In genomic region chr4:141008028-141008427, GRCm38 (mm10) we compare ENCODE assay signal across 10 mouse cellular contexts. TPM values are rescaled to one million over a fixed set of nuclear protein-coding genes. Genes with fewer than 3 reads are reported as not detected.
A peak's percentile ranks its signal among the peaks of the same experiment; 100 is the strongest.
DNase-seq lines count a peak whose midpoint lies in the region; ATAC-seq and TF ChIP-seq lines count a peak whose summit lies in the region.
"Had no signal": no experiment of that assay in that cellular context is flagged by ENCODE, and none has a peak within 500 bp of the region (broad histone marks: within the 10 kb centered on the region; RNA-seq: fewer than 3 reads in every experiment).

No protein-coding gene starts in this region.

- TF ChIP-seq CTCF in E14TG2a.4 (conservative IDR thresholded peaks at IDR 0.05; ENCODE audit: low read length) = no peak

- H3K4me3 ChIP-seq in E14TG2a.4 (replicated peaks; ENCODE audit: low read length) = 0 out of 2 replicates have a peak overlapping the region, but pooled peaks have one; percentile 7
- no peak overlapping the region for H3K4me3 ChIP-seq in liver, embryonic 11.5 days (ENCODE audit: low read depth, low read length)
- H3K4me3 ChIP-seq in embryonic facial prominence, embryonic 10.5 days = no peak overlapping the region

- H3K4me2 ChIP-seq in liver, embryonic 11.5 days = no peak overlapping the region

- DNase-seq in cerebellum, postnatal 25 days = peak; percentile 68 to 74
- DNase-seq in cerebellum, adult 11 months = no peak
- DNase-seq in liver, embryonic 11.5 days (ENCODE audit: low spot score) = no peak
- no peak for DNase-seq in embryonic facial prominence, embryonic 10.5 days (ENCODE audit: low spot score)
- no peak for DNase-seq in urinary bladder, postnatal 10 days (ENCODE audit: low spot score)
- no peak for DNase-seq in urinary bladder, adult 18-20 months (ENCODE audit: low spot score in 2 of 2)

- WGBS in liver, embryonic 11.5 days = 65% methylated on average over 8 of the region's 8 CpGs
- WGBS in embryonic facial prominence, embryonic 10.5 days = 92% methylated on average over 8 of the region's 8 CpGs

- H3K27ac ChIP-seq in liver, embryonic 11.5 days (ENCODE audit: low read depth, low read length) = peak overlapping the region; percentile 25; the same call in 1 of the 2 replicates
- H3K27ac ChIP-seq in embryonic facial prominence, embryonic 10.5 days (replicated peaks) = no peak overlapping the region
- H3K27ac ChIP-seq: macrophage had no signal

- peaks cover 35% of the 10 kb centered on the region for H3K4me1 ChIP-seq in E14TG2a.4 (replicated peaks; ENCODE audit: low read depth, low read length)
- peaks cover 16% of the 10 kb centered on the region for H3K4me1 ChIP-seq in liver, embryonic 11.5 days (replicated peaks; ENCODE audit: control insufficient read depth, insufficient read depth, low read length)
- peaks cover 32% of the 10 kb centered on the region for H3K4me1 ChIP-seq in embryonic facial prominence, embryonic 10.5 days

- peaks cover 25% of the 10 kb centered on the region for H3K9me3 ChIP-seq in E14TG2a.4 (ENCODE audit: low read length)
- H3K9me3 ChIP-seq in liver, embryonic 11.5 days (ENCODE audit: control insufficient read depth, low read length) = no peaks in the 10 kb centered on the region
- H3K9me3 ChIP-seq in embryonic facial prominence, embryonic 10.5 days = 0 out of 2 replicates have a peak, but pooled peaks cover 3% of the 10 kb centered on the region

- peaks cover 45% of the 10 kb centered on the region for H3K36me3 ChIP-seq in E14TG2a.4 (ENCODE audit: insufficient read depth, low read length)
- H3K36me3 ChIP-seq in liver, embryonic 11.5 days (ENCODE audit: control insufficient read depth, insufficient read depth, low read length) = peaks cover 30% of the 10 kb centered on the region
- H3K36me3 ChIP-seq in embryonic facial prominence, embryonic 10.5 days (replicated peaks) = peaks cover 64% of the 10 kb centered on the region

- H3K9ac ChIP-seq in liver, embryonic 11.5 days (ENCODE audit: low read depth, low read length) = no peak overlapping the region

- peaks cover 16% of the 10 kb centered on the region for H3K27me3 ChIP-seq in E14TG2a.4 (ENCODE audit: insufficient read depth, low read length)
- peaks cover 16% of the 10 kb centered on the region for H3K27me3 ChIP-seq in liver, embryonic 11.5 days (replicated peaks; ENCODE audit: control insufficient read depth, insufficient read depth, low read length)
- H3K27me3 ChIP-seq in embryonic facial prominence, embryonic 10.5 days (replicated peaks; ENCODE audit: low read depth, poor library complexity, severe bottlenecking) = no peaks in the 10 kb centered on the region

- peak; percentile 90 for ATAC-seq in erythroid progenitor cell, adult 5-6 weeks (replicated peaks; ENCODE audit: low FRiP score, poor library complexity, severe bottlenecking)
- ATAC-seq in liver, embryonic 11.5 days (replicated peaks; ENCODE audit: low FRiP score) = peak; percentile 81
- ATAC-seq: CD4-positive, CD25-positive, alpha-beta regulatory T cell, adult 4 months had no signal

RNA-seq across cellular contexts. Expression of gene Mfap2, which starts 2.2 kb away (rescaled TPM):
- not detected in 2 replicates for total RNA-seq in erythroid progenitor cell, adult 5-6 weeks (2015; ENCODE audit: low replicate concordance)
- not detected in 2 replicates for total RNA-seq in erythroid progenitor cell, adult 5-6 weeks (2017; ENCODE audit: low replicate concordance)
- 107 and 128 TPM in 2 replicates for polyA plus RNA-seq in liver, embryonic 11.5 days (2014; fragmentation: Nextera tagmentation; extraction: Ambion mirVana)
- polyA plus RNA-seq in embryonic facial prominence, embryonic 10.5 days (2016; fragmentation: Nextera tagmentation; extraction: Ambion mirVana) = 399 and 480 TPM in 2 replicates
- polyA plus RNA-seq: CD4-positive, CD25-positive, alpha-beta regulatory T cell, adult 4 months; macrophage had no signal

RNA-seq across cellular contexts. Expression of gene Atp13a2, which starts 21.4 kb away (rescaled TPM):
- total RNA-seq in erythroid progenitor cell, adult 5-6 weeks (2015; ENCODE audit: low replicate concordance) = 4.2 and 10.8 TPM in 2 replicates
- 6.0 and 18.0 TPM in 2 replicates for total RNA-seq in erythroid progenitor cell, adult 5-6 weeks (2017; ENCODE audit: low replicate concordance)
- 41.7 and 42.7 TPM in 2 replicates for polyA plus RNA-seq in liver, embryonic 11.5 days (2014; fragmentation: Nextera tagmentation; extraction: Ambion mirVana)
- 42.4 and 43.2 TPM in 2 replicates for polyA plus RNA-seq in embryonic facial prominence, embryonic 10.5 days (2016; fragmentation: Nextera tagmentation; extraction: Ambion mirVana)

RNA-seq across cellular contexts. Expression of gene Sdhb, which starts 47.0 kb away (rescaled TPM):
- 44.3 and 52.0 TPM in 2 replicates for total RNA-seq in erythroid progenitor cell, adult 5-6 weeks (2015; ENCODE audit: low replicate concordance)
- total RNA-seq in erythroid progenitor cell, adult 5-6 weeks (2017; ENCODE audit: low replicate concordance) = 21.6 and 53.0 TPM in 2 replicates
- polyA plus RNA-seq in liver, embryonic 11.5 days (2014; fragmentation: Nextera tagmentation; extraction: Ambion mirVana) = 339 and 355 TPM in 2 replicates
- polyA plus RNA-seq in embryonic facial prominence, embryonic 10.5 days (2016; fragmentation: Nextera tagmentation; extraction: Ambion mirVana) = 432 and 438 TPM in 2 replicates

RNA-seq across cellular contexts. Expression of gene Crocc, which starts 52.3 kb away (rescaled TPM):
- 0.36 TPM in 1 of 2 replicates, not detected in the other for total RNA-seq in erythroid progenitor cell, adult 5-6 weeks (2015; ENCODE audit: low replicate concordance)
- total RNA-seq in erythroid progenitor cell, adult 5-6 weeks (2017; ENCODE audit: low replicate concordance) = 1.4 TPM in 1 of 2 replicates, not detected in the other
- 5.0 and 6.0 TPM in 2 replicates for polyA plus RNA-seq in liver, embryonic 11.5 days (2014; fragmentation: Nextera tagmentation; extraction: Ambion mirVana)
- polyA plus RNA-seq in embryonic facial prominence, embryonic 10.5 days (2016; fragmentation: Nextera tagmentation; extraction: Ambion mirVana) = 11.0 and 11.3 TPM in 2 replicates

Comparison
In these comparisons a context has a peak if more than half of its experiments do, and no peak if none do; other contexts are left out.
1. DNase-seq: peak in cerebellum, postnatal 25 days (2 of 2); none in cerebellum, adult 11 months (single experiment), liver, embryonic 11.5 days (single experiment), embryonic facial prominence, embryonic 10.5 days (single experiment), urinary bladder, postnatal 10 days (single experiment) and urinary bladder, adult 18-20 months (0 of 2).